Mouse (Mus musculus) cerebellum, adult 2 months (tissue): Measurements from ENCODE around the gene Plekhj1.

ENCODE experiments used
- CTCF ChIP-seq: fragments of 200-500 bp; IDR thresholded peaks from 2 replicates; pipeline ENCODE4 v1.5.1; 2011; ENCODE audit warnings: low read depth, mild to moderate bottlenecking, control low read depth, low read length, moderate library complexity, borderline replicate concordance; ENCODE audit not compliant: insufficient read depth
- POLR2A ChIP-seq: fragments of 200-500 bp; IDR thresholded peaks from 2 replicates; pipeline ENCODE4 v1.6.1; 2011; ENCODE audit warnings: low read length, control low read depth, borderline replicate concordance; ENCODE audit not compliant: insufficient read depth

GRCm38 (mm10) chr10:80839848-80840247 is 41.4 kb upstream of the Plekhj1 start:
- TF ChIP-seq CTCF = no peak
- no peak for TF ChIP-seq POLR2A
